Mouse (Mus musculus): ENCODE measurements around the gene Chrnb1. TPM values are rescaled to one million over a fixed set of nuclear protein-coding genes. Genes with fewer than 3 reads are reported as not detected.

Gene Chrnb1
- polyA plus RNA-seq, 1 experiment = 3.0 TPM

DNA sequence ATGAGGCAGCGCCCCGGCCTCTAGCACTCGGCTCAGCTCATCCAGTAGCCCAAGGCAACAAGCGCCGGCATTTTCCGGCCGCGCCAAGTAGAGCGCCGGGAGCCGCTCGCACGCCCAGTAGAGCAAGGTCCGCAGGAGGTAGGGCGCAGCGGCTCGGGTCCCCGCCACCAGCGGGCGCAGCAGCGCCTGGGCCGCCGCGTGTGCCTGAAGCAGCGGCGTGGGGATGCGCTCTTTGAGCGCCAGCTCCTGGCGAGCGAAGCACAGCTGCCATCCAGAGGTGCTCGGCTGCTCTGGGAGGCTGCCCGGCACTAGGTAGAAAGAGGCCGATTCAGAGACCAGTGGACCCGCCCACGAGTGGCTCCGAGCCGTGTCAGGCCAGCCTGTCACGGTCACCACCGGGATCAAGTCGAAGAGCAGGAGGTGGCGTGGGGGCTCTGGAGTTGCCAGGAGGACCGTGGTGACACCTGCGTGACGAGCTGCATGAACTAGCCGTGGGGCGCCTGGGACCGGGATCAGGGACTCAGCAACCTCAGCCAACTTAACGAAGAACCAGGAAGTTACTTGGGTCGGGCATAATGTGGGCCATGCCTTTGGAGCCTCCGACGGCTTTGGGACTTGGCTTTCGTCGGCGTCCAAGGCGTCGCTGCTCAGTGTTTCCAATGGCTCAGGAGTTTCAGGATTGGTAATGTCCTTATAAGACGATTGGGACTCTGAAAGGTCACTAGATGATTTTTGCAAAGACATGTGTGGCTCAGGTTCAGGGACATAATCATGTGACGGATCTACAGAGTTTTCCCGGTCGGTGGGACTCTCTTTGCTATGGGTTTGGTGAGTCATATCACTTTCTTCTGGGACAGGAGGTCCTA lies 8.3 kb upstream of the Chrnb1 start:
- DNase-seq (ENCODE audit: low read depth) = peak; percentile 84
- TF ChIP-seq CTCF (IDR thresholded peaks at IDR 0.05; ENCODE audit: borderline replicate concordance, extremely low read depth, insufficient read depth, insufficient read length) = peak; percentile 56
- no peak for TF ChIP-seq POLR2A (IDR thresholded peaks at IDR 0.05; ENCODE audit: borderline replicate concordance, extremely low read depth, insufficient read depth, insufficient read length, poor library complexity, severe bottlenecking)

DNA sequence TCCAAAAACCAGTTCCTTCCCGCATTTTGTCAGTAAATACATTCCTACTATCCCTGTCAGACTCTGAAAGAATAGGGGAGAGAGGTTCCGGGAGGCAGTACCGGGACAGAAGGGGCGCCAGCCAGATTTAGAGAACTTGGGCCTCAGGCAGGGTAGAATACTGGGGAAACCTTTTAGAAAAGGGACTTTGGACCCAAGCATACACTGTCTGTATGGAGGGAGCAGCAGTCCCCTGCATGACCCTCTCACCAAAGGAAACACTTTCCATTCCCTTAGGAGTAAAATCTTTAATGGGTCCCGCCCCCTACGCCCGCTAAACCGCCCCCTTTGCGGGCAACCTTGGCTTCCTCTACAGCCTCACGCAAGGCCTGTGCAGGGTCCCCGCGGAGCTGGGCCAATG lies 7.6 kb upstream of the Chrnb1 start:
- TF ChIP-seq POLR2A (IDR thresholded peaks at IDR 0.05; ENCODE audit: borderline replicate concordance, extremely low read depth, insufficient read depth, insufficient read length, poor library complexity, severe bottlenecking) = no peak
- TF ChIP-seq CTCF (IDR thresholded peaks at IDR 0.05; ENCODE audit: borderline replicate concordance, extremely low read depth, insufficient read depth, insufficient read length) = no peak
- no peak for DNase-seq (ENCODE audit: low read depth)

DNA sequence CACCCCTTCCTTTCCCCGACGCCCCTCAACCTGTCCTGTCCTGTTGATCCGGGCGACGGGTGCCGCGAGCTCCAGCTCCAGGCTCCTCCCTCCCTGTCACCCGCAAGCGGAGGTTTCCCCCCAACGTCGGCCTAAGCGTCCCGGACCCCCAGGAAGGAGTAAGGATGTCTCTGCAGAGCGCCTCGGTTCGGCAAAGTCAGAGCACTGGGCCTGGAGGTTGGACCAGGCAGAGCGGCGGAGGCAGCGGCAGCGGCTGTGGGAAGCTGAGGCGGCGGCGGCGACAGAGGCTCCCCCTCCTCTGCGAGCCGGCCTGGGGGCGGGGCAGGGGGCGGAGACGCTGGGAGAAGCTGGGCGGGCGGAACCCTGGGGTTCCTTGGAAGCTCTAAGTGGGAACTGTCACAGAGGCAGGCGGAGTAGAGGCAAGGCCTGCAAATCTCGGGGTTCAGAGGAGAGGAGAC lies 6.9 kb upstream of the Chrnb1 start:
- DNase-seq (ENCODE audit: low read depth) = peak; percentile 91
- TF ChIP-seq CTCF (IDR thresholded peaks at IDR 0.05; ENCODE audit: borderline replicate concordance, extremely low read depth, insufficient read depth, insufficient read length) = no peak
- 0 out of 2 replicates have a peak, but pooled peaks have one; percentile 27 for TF ChIP-seq POLR2A (IDR thresholded peaks at IDR 0.05; ENCODE audit: borderline replicate concordance, extremely low read depth, insufficient read depth, insufficient read length, poor library complexity, severe bottlenecking)

DNA sequence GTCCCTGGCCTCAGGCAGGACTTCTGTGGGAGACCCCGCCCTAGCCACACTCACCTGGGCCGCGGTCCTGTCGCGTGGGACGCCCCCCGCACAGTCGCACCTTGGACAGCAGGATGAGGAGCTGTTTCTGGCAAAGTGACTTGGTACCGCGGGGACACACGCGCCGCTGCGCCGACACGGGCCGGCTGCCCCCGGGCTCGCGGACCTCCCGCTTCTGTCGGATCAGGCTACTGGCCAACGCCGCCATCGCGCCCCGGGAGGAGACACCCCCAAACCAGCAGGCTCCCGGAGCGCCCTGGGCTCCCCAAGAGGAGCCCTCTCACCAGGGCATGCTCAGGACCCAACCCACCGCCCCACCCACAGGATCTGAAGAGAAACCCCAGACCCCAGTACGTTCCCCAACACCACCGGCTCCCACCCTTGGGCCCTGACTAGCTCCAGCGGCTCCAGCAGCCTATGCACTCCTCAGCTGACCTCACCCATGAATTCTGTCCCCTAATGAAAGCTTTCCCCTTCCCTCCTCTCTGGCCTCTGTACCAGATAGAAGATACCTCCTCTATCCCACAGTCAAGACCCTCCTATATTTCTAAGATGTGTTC lies 5.7 kb upstream of the Chrnb1 start, which contains the start of gene Fgf11:
Gene Fgf11, minus strand, starts transcription at position 479 of the 599 bp plus-strand sequence.
- TF ChIP-seq CTCF (IDR thresholded peaks at IDR 0.05; ENCODE audit: borderline replicate concordance, extremely low read depth, insufficient read depth, insufficient read length) (no peak), POLR2A (IDR thresholded peaks at IDR 0.05; ENCODE audit: borderline replicate concordance, extremely low read depth, insufficient read depth, insufficient read length, poor library complexity, severe bottlenecking) (no peak)
- DNase-seq (ENCODE audit: low read depth) = no peak

DNA sequence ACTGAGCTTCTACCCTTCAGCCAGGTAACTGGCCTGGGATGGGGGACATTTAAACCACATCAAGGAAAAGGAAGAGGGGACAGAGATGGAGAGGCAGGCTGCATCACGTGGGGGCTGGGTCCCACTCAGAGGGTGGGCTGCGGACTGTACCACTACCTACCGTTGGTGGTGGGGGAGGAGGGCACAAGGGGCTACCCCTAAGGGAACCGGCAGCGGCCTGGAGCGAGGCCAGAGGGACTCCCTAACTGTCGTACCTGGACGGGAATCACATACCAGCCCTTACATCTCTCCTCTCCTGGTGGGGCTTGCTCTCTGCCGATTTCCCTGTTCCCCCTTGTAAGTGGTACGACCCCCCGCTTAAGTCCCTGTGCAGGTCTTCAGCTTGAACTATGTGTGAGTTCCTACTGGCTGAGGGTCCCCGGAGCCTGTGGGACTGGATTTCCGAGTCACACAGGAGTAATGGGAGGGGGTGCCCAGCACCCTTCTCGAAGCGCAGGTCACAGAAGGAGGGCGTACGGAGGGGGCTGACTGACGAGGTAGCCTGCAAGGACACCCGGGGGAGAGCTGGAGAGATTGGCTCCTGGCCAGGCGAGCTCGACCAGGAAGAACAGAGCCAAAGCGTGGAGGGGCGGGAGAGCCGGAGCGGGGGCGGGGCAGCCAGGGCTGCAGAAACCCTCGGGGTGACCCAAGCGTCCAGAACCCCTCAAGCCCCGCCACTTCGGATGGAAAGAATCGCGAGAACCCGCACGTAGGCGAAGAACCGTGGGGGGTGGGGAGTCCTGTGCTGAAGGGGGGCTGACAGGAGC lies 4.9 kb upstream of the Chrnb1 start:
- TF ChIP-seq POLR2A (IDR thresholded peaks at IDR 0.05; ENCODE audit: borderline replicate concordance, extremely low read depth, insufficient read depth, insufficient read length, poor library complexity, severe bottlenecking) (0 out of 2 replicates have a peak, but pooled peaks have one; percentile 11), CTCF (IDR thresholded peaks at IDR 0.05; ENCODE audit: borderline replicate concordance, extremely low read depth, insufficient read depth, insufficient read length) (no peak)

DNA sequence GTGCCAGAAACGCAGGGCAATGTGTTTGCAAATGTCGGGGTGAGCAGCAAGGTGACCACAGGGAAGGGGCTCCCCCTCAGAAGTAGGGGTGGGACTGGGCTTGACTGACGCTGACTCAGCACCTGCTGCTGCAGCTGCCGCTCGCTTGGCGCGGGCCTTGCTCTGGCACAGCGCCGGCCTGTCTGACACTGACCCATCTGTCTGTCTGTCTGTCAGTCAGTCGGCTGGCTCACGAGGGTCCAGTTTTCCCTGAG lies 4.3 kb upstream of the Chrnb1 start:
- no peak for TF ChIP-seq POLR2A (IDR thresholded peaks at IDR 0.05; ENCODE audit: borderline replicate concordance, extremely low read depth, insufficient read depth, insufficient read length, poor library complexity, severe bottlenecking)
- no peak for TF ChIP-seq CTCF (IDR thresholded peaks at IDR 0.05; ENCODE audit: borderline replicate concordance, extremely low read depth, insufficient read depth, insufficient read length)
- DNase-seq (ENCODE audit: low read depth) = no peak

More for the DNA sequence above, 4.9 kb upstream of the Chrnb1 start:
- peak; percentile 96 for DNase-seq (ENCODE audit: low read depth)

DNA sequence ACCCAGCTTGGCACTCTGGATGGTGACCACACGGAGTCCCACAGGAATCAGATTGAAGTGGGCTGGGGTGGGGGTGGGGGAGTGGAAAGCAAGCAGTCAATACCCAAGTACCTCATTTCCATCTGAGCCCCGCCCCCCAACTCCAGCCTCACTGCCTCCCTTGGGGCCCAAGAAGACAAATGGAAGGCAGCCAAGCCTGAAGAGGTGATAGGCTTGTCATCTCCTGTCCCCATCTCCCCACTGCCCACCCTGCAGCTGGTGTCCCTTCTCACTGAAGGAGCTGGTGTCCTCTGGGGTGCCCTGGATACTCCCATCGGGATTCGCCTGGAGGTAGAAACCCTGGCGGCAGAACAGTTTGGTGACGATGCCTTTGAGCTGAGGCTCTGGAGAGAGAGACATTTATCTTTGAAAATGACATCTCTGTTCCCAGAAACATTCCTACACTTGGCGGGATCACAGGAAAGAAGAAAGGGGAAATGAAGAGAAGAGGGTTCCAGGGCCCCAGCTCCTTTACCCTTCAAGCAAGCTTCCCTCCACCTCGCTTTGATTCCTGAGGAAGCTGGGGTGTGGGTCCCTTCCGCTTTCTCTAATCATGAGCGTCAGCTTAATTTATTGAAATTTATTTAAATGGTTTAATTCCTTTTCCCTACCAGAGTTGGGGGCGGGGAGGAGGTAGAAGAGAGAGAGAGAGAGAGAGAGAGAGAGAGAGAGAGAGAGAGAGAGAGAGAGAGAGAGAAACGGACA lies 3.8 kb upstream of the Chrnb1 start:
- TF ChIP-seq CTCF (IDR thresholded peaks at IDR 0.05; ENCODE audit: borderline replicate concordance, extremely low read depth, insufficient read depth, insufficient read length) (no peak), POLR2A (IDR thresholded peaks at IDR 0.05; ENCODE audit: borderline replicate concordance, extremely low read depth, insufficient read depth, insufficient read length, poor library complexity, severe bottlenecking) (no peak)
- DNase-seq (ENCODE audit: low read depth) = peak; percentile 82

DNA sequence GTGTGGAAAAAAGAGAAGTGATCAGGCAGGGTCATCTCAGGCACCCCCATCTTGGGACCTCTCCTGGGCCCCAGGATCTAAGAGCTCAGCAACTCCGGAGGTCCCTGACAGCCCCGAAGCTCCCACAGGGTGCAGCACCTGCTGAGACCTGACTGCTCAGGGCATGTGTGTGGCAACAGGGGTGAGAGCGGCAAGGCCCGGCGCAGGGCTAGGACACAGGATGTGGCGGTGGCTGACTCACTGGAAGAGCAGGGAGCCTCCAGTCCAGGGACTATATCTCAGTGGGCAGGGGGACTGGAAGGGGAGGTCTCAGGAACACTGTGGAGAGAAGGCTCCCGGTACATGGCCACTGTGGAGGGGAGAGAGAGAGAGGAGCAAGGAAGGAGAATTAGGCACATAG lies 2.2 kb upstream of the Chrnb1 start:
- DNase-seq (ENCODE audit: low read depth) = no peak
- no peak for TF ChIP-seq POLR2A (IDR thresholded peaks at IDR 0.05; ENCODE audit: borderline replicate concordance, extremely low read depth, insufficient read depth, insufficient read length, poor library complexity, severe bottlenecking)
- no peak for TF ChIP-seq CTCF (IDR thresholded peaks at IDR 0.05; ENCODE audit: borderline replicate concordance, extremely low read depth, insufficient read depth, insufficient read length)

DNA sequence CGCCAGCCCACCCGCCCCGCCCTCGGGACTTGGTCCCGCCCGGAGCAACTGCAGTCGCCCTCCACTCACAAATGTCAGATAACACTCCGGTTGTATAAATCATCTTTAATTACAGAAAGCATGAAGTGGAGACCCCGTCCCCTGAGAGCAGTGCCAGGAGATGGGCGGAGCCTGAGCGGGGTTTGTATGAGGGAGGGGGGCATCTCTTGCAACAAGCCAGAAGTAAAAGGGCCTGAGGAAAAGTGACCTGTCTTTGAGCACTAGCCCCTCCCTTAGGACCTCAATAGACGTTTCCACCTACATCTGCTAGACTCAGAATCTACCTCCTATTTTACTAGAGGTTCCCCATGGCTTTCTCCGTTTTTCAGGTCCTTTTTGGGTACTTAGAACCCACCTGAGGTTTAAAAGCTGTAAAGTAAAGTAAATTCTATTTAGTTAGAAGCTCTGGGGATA lies 266 bp upstream of the Chrnb1 start:
- TF ChIP-seq CTCF (IDR thresholded peaks at IDR 0.05; ENCODE audit: borderline replicate concordance, extremely low read depth, insufficient read depth, insufficient read length) = no peak
- no peak for TF ChIP-seq POLR2A (IDR thresholded peaks at IDR 0.05; ENCODE audit: borderline replicate concordance, extremely low read depth, insufficient read depth, insufficient read length, poor library complexity, severe bottlenecking)
- DNase-seq (ENCODE audit: low read depth) = peak; percentile 17

DNA sequence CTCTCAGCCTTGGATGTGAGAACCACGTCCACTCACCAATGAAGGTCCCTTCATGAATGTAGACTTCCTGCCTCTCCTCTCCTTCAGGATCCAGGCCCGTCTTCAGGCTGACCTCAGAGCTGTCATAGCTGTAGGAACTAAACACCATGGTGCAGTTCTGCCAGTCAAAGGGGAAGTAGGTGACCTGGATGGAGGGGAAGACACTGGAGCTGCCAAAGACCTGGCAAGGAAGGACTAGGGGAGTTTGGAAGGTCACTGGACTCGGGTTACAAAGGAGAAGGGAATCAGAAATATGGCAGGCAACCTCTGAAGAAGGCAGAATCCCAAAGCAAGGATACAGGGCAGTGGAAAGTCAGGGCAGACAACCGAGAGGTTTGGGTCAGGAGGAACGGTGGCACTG lies 2.3 kb downstream of the Chrnb1 start:
- TF ChIP-seq POLR2A (IDR thresholded peaks at IDR 0.05; ENCODE audit: borderline replicate concordance, extremely low read depth, insufficient read depth, insufficient read length, poor library complexity, severe bottlenecking) = no peak
- TF ChIP-seq CTCF (IDR thresholded peaks at IDR 0.05; ENCODE audit: borderline replicate concordance, extremely low read depth, insufficient read depth, insufficient read length) = no peak
- no peak for DNase-seq (ENCODE audit: low read depth)
